Mouse (Mus musculus): Measurements from ENCODE around the gene Cpne2. TPM values are rescaled to one million over a fixed set of nuclear protein-coding genes. Genes with fewer than 3 reads are reported as not detected.

The Cpne2 gene
- polyA plus RNA-seq, 1 experiment from 2014 or later, result 7.4 TPM

DNA sequence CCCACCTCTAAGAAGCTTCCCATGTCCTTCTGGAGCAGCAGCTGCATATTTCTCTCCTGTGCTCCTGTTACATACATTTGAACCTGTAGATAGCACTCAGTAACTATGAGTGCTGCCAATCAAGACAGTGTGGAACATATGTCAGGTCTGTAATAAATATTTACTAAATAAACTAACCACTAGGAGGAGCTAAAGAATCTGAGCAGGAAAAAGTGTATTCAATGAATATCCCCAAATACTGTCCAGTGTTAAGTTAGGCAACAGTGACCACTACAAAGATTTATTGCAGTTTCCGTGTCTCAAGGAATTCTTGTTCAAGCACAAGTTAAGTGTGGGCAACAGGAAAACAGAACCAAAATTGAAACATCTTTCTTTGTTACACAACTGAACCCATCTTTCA, 61.4 kb downstream of the Cpne2 start:
- H3K27me3 ChIP-seq (replicated peaks), result no peaks in the 10 kb centered on the region
- H3K4me2 ChIP-seq (replicated peaks), result no peak overlapping the region
- no peaks in the 10 kb centered on the region for H3K9me3 ChIP-seq
- H3K36me3 ChIP-seq, result 0 out of 2 replicates have a peak, but pooled peaks cover 3% of the 10 kb centered on the region
- no peaks in the 10 kb centered on the region; the same call in 1 of the 2 replicates for H3K4me1 ChIP-seq (replicated peaks)
- no peak overlapping the region for H3K27ac ChIP-seq
- no peak overlapping the region for H3K9ac ChIP-seq
- no peak for ATAC-seq
- no peak overlapping the region for H3K4me3 ChIP-seq (replicated peaks)
- WGBS, result 47% methylated on average over 1 of the region's 1 CpGs

GRCm38 (mm10) chr8:94600478-94600877, 67.7 kb downstream of the Cpne2 start:
- Histone ChIP-seq H3K36me3 (no peaks in the 10 kb centered on the region), H3K4me3 (replicated peaks) (peak overlapping the region; percentile 91), H3K4me1 (replicated peaks) (peaks cover 10% of the 10 kb centered on the region), H3K27ac (no peak overlapping the region), H3K4me2 (replicated peaks) (peak overlapping the region; percentile 81), H3K9me3 (no peaks in the 10 kb centered on the region), H3K9ac (peak overlapping the region; percentile 76), H3K27me3 (replicated peaks) (no peaks in the 10 kb centered on the region)
- WGBS, result 17% methylated on average over 5 of the region's 5 CpGs
- no peak for ATAC-seq

DNA sequence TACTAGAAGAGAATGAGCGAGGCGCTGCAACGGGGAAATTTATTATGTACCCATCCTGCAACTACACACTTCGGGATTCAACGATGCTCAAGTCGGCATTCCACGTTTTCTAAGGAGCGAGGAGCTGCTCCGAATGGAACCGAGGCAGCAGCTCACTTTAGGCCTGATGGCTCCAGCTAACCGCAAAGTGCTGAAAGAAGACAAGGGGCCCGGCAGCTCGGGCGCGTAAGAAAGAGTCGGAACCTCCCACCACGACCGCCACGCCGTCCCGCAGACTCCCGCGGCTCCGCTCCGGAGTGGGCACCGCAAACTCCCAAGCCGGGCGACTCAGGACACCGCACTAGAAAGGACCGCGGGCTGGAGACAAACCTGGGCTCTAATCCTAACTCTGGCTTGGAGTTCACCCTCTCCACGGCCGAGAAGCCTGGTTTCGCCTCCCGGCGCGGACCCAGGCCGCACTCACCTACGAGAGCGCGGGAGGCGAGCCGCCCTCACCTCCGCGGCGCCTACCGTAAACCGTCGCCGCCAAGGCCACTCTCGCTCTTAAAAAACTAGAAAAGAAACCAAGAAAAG, 68.3 kb downstream of the Cpne2 start:
- under 1% methylated on average over 51 of the region's 51 CpGs for WGBS
- Histone ChIP-seq H3K9ac (peak overlapping the region; percentile 76), H3K36me3 (no peaks in the 10 kb centered on the region), H3K27me3 (replicated peaks) (no peaks in the 10 kb centered on the region), H3K9me3 (no peaks in the 10 kb centered on the region), H3K4me3 (replicated peaks) (peak overlapping the region; percentile 91), H3K27ac (peak overlapping the region; percentile 87), H3K4me1 (replicated peaks) (peaks cover 10% of the 10 kb centered on the region), H3K4me2 (replicated peaks) (peak overlapping the region; percentile 81)
- peak; percentile 40 for ATAC-seq

- Histone ChIP-seq H3K9me3 (no peaks in the 10 kb centered on the region), H3K4me1 (replicated peaks) (peaks cover 10% of the 10 kb centered on the region), H3K9ac (peak within 1 kb of the TSS; percentile 95), H3K27me3 (replicated peaks) (no peaks in the 10 kb centered on the region), H3K4me3 (replicated peaks) (peak within 1 kb of the TSS; percentile 91), H3K4me2 (replicated peaks) (peak within 1 kb of the TSS; percentile 87), H3K36me3 (no peaks in the 10 kb centered on the region), H3K27ac (peak within 1 kb of the TSS; percentile 87)
- ATAC-seq, result peak; percentile 100
- under 1% methylated on average over 54 of the region's 55 CpGs for WGBS
These were observed 69.0 kb downstream of the Cpne2 start, which contains the start of the genes Rspry1 and Fam192a for GRCm38 (mm10) chr8:94601607-94602385. Gene Rspry1, plus strand, starts transcription at chr8:94601937. Gene Fam192a, minus strand, starts transcription at chr8:94601997.

DNA sequence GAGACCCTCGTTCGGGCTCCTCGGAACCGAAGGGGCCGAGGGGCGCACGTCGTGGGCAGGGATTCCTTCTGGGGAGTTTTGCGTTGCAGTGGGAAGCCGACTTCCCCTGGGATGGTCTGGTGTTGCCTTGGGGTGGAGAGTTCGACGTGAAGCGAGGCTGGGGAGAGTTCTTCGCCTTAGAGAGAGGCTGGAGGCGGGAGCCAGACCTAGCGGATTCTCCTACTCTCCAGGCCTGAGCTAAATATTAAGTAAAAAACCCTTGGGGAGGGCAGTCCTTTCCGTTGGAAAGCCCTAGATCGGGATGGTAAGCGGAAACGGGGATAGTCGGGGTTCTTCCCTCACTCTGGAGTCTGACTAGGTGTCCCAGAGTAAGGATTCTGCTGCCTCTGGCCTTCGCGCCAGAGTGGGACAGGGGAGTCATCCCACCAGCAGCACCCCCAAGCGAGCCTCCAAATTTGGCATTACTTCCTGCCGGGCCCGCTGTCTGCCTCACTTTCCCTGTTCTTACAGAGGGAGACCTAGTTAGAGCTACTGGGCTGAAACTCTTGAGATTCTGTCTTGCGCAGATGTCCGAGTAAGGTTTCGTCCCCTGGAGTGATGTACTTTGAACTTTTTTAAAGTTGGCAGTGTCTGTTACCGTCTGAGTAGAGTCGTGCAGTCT, 69.8 kb downstream of the Cpne2 start:
- Histone ChIP-seq H3K9me3 (no peaks in the 10 kb centered on the region), H3K36me3 (no peaks in the 10 kb centered on the region), H3K27me3 (replicated peaks) (no peaks in the 10 kb centered on the region), H3K9ac (peak overlapping the region; percentile 95), H3K27ac (peak overlapping the region; percentile 79), H3K4me1 (replicated peaks) (peaks cover 10% of the 10 kb centered on the region), H3K4me2 (replicated peaks) (peak overlapping the region; percentile 87), H3K4me3 (replicated peaks) (peak overlapping the region; percentile 91)
- ATAC-seq, result peak; percentile 8; the same call in 1 of the 2 replicates
- under 1% methylated on average over 31 of the region's 31 CpGs for WGBS

GRCm38 (mm10) chr8:94604030-94604429, 71.2 kb downstream of the Cpne2 start:
- H3K9ac ChIP-seq, result no peak overlapping the region
- no peak overlapping the region for H3K27ac ChIP-seq
- no peaks in the 10 kb centered on the region for H3K9me3 ChIP-seq
- H3K36me3 ChIP-seq, result no peaks in the 10 kb centered on the region
- no peak for ATAC-seq
- H3K4me3 ChIP-seq (replicated peaks), result no peak overlapping the region
- peaks cover 10% of the 10 kb centered on the region for H3K4me1 ChIP-seq (replicated peaks)
- no peak overlapping the region for H3K4me2 ChIP-seq (replicated peaks)
- no peaks in the 10 kb centered on the region for H3K27me3 ChIP-seq (replicated peaks)
- WGBS, result 79% methylated on average over 2 of the region's 2 CpGs

GRCm38 (mm10) chr8:94607064-94607463, 74.3 kb downstream of the Cpne2 start:
- Histone ChIP-seq H3K9me3 (no peaks in the 10 kb centered on the region), H3K4me3 (replicated peaks) (no peak overlapping the region), H3K27me3 (replicated peaks) (no peaks in the 10 kb centered on the region), H3K9ac (no peak overlapping the region), H3K4me2 (replicated peaks) (no peak overlapping the region), H3K36me3 (no peaks in the 10 kb centered on the region), H3K27ac (no peak overlapping the region), H3K4me1 (replicated peaks) (0 out of 2 replicates have a peak, but pooled peaks cover 5% of the 10 kb centered on the region)
- WGBS, result 95% methylated on average over 5 of the region's 5 CpGs
- ATAC-seq, result no peak

Other genes starting within 250 kb of the Cpne2 start
- 0.06 and 0.10 TPM in 2 replicates for gene Slc12a3, start 203.8 kb upstream of the Cpne2 start, polyA plus RNA-seq (2015; fragmentation: Nextera tagmentation; extraction: Ambion mirVana)
- gene Herpud1, start 146.6 kb upstream of the Cpne2 start, polyA plus RNA-seq (2015; fragmentation: Nextera tagmentation; extraction: Ambion mirVana), result 115 and 138 TPM in 2 replicates
- gene Nlrc5, start 98.6 kb upstream of the Cpne2 start, polyA plus RNA-seq (2015; fragmentation: Nextera tagmentation; extraction: Ambion mirVana), result 0.21 and 0.33 TPM in 2 replicates
- 28.1 and 28.3 TPM in 2 replicates for gene Rspry1, start 68.9 kb downstream of the Cpne2 start, polyA plus RNA-seq (2015; fragmentation: Nextera tagmentation; extraction: Ambion mirVana)
- gene Fam192a, start 69.0 kb downstream of the Cpne2 start, polyA plus RNA-seq (2015; fragmentation: Nextera tagmentation; extraction: Ambion mirVana), result 57.9 and 62.2 TPM in 2 replicates
- 118 and 123 TPM in 2 replicates for gene Arl2bp, start 133.6 kb downstream of the Cpne2 start, polyA plus RNA-seq (2015; fragmentation: Nextera tagmentation; extraction: Ambion mirVana)
- gene Pllp, start 163.3 kb downstream of the Cpne2 start, polyA plus RNA-seq (2015; fragmentation: Nextera tagmentation; extraction: Ambion mirVana), result 42.1 and 47.0 TPM in 2 replicates
- gene Ccl22, start 212.6 kb downstream of the Cpne2 start, polyA plus RNA-seq (2015; fragmentation: Nextera tagmentation; extraction: Ambion mirVana), result not detected in 2 replicates
- 23.0 and 24.3 TPM in 2 replicates for gene Cx3cl1, start 239.0 kb downstream of the Cpne2 start, polyA plus RNA-seq (2015; fragmentation: Nextera tagmentation; extraction: Ambion mirVana)